Mouse (Mus musculus) right cerebral cortex, postnatal 10 days (tissue): ENCODE results near the gene Brip1.
"Not testable (repeated sequence)": the region's sequence is repeated elsewhere in the genome, so short reads cannot be mapped to it uniquely, and the experiment has no call there.

Source experiments
- DNase-seq, 2 experiments: peaks; one replicate each; pipeline ENCODE4 v3.0.0; 2021; ENCODE audit warnings: low spot score in 2 of 2

Brip1 gene

DNA sequence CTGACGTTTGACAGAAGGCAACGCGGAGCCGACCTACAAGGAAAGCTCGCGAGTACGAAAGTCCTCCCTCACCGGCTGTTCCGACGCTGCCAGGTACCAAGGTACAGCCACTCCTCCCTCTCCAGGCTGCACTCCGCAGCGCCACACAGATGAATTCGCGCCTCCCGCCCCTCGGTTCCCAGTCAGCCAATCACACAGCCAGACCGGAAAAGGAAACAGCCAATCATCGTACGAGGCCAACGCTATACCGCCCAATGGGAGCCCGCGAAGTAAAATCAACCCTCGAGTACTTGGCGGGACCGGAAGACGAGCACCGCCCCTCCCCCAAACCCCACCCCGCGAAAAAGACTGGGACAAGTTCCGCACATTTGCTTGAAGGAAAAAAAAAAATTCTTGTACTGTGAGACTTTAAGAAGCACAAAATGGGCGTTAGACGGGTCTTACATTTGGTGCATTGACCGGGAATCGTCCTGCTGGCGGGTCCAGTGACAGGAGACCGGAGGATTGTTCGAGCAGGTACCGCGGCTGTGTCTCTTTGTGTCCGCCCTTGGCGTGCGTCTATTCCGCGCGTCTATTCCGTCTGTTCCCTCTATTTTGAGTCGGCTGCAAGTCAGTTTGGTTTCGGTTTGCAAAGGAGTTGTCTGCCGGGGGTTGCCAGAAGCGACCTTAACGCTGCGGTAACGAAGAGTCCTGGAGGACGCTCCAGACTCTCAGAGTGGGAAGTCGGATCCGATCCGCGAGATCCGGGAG, at the start of gene Brip1:
Brip1 (minus strand) TSS at position 157 of the 750 bp plus-strand sequence.
- DNase-seq = peak; percentile 95

- no peak for DNase-seq
Observed at GRCm38 (mm10) chr11:86232446-86232845, 31.5 kb upstream of the Brip1 start.

DNA sequence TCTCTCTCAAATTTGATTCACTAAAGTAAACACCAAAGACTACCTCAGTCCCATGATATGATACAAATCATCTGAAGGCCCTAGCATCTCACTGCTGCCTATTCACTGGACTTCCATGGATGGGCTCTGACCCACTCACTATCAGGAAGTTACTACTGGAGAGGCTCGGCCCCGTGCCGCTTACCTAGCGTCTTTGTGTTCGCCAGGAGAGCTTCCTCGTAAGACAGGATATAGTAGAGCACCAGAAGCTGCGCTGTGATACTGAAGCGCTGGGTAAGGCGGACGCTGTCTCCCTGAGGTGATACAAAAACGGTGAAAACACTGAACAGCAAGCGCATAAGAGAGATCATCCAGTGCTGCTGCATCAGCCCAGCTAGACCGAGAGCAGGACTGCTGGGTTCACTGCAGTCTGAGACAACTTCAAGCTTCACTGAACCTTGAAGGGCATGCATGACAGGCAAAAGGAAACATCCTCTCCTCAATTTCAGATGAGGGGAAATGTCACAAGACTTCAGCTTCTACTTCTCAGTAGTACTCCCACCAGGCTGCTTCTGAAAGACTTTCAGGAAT, 30.9 kb upstream of the Brip1 start:
- no peak for DNase-seq

DNA sequence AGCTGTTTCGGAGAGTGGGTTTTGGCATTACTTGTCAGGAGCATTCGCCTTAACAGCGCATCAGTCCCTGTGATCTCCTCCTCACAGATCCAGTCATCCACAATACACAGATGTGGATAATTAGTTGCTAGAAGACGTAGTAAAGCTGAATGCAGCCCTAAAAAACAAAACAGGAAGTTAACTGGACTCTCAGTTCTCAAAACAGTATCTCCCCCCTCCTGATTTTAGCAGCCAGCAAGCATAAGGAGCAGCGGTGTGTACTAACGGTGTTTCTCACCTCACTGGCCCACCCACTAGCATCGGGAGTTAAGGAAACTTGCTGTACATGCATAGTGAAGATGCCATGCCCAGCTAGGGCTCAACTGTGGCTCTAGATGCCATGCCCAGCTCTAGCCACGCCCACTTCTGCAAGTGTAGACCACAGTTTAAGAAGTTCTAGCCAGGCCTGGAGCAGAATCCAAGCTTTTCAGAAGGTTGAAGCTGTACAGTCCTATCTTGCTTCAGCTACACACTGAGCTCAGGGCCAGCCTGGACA, 25.7 kb upstream of the Brip1 start:
- DNase-seq = no peak

DNA sequence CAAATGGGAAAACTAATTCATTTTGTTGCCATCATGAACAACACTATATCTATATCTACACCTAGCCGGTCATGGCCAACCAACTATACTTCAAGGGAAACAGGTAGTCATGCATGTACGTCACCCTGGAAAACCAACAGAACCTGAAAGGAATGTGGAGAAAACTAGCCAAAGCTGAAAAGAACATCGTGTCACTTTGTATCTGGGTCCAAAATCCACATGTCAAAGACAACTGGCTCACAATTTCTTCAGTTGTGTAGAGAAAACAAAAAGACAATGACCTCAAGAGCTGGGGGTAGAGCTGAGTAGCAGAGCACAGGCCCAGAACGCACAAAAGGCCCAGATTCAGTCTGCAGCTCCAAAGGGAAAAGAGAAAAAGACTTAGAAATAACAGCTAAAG, 24.8 kb upstream of the Brip1 start:
- no peak for DNase-seq

DNA sequence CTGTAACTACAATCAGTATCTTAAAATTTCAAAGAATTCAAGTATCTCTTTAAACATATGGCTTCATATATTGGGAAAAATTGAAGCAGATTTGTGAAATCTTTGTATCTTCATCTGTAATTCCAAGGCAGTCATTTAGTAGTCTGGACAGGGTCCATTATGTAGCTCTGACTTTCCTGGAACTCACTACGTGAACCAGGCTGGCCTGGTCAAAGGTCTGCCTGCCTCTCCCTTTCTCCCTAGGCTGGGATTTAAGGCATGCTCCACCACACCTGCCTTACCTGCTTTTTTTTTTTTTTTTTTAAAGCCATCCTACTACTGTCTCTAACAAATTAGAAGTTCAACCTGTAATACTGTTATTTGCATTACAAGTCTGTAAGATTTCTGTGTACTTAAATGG, 10.8 kb upstream of the Brip1 start:
- DNase-seq = no peak

- DNase-seq = no peak
Observed at GRCm38 (mm10) chr11:86209123-86209522, 8.1 kb upstream of the Brip1 start.

- no peak for DNase-seq
Observed at GRCm38 (mm10) chr11:86205876-86206275, 4.9 kb upstream of the Brip1 start.

DNA sequence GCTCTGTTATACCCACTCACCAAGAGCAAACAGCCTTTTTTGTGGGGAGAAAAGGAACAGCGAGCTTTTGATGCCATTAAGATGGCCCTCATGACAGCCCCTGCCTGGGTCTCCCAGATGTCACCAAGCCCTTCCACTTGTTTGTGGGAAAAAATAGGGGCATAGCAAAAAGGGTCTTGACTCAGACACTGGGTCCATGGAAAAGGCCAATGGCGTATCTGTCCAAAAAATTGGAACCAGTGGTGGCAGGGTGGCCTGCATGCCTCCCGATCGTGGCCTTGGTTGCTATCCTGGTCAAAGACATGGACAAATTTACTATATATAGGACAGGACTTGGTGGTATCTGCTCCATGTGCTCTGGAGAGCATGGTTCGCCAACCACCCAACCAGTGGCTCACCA, 4.0 kb upstream of the Brip1 start:
- no peak for DNase-seq

DNA sequence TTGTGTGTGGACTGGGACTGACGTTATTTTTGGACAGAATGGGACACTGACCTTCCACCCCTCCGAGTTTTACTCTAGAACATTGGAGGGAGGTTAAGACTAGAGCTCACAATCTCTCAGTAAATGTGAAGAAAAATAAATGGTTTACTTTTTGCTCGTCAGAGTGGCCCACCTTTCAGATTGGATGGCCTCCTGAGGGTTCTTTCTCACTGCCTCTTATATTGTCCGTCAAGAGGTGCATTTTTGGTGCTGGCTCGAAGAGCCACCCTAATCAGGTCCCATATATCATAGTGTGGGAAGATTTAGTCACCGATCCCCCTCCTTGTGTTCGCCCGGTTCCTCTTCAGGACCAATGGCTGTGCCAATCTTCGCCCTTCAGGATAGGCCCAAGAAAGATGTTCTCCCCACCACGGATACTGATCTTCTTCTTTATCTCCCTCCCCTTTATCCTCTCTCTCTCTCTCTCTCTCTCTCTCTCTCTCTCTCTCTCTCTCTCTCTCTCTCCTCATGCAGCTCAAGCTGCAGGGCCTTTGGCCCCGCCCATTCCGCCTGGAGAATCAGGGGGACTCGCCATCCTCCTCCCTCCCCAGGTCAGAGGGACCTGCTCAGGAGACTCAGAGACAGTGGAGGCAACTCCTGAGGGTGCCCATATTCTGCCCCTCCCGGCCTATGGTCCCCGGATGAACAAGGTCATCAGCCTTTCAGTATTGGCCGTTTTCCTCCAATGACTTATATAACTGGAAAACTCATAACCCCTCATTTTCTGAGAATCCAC, 1.1 kb upstream of the Brip1 start:
- no peak for DNase-seq

GRCm38 (mm10) chr11:86200460-86201021, 452 bp downstream of the Brip1 start:
- no peak for DNase-seq

GRCm38 (mm10) chr11:86199733-86200132, 1.3 kb downstream of the Brip1 start:
- no peak for DNase-seq

DNA sequence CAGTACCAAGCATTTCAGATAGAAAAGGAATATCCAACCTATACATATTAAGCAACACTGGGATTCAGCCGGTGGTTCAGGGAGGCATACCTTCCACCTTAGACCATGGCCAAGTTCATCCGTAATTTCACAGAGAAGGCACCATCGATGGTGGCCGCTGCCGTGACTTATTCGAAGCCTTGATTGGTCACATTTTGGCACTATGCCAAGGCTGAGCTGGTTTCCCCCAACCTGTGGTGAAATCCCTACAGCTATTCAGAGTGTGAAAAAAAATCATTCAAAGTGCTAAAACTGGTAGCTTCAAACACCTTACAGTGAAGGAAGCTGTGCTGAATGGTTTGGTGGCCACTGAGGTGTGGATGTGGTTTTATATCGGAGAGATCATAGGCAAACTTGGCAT, 15.8 kb downstream of the Brip1 start:
- not testable (repeated sequence) for DNase-seq

- DNase-seq = no peak
Observed at GRCm38 (mm10) chr11:86175833-86176232, 25.2 kb downstream of the Brip1 start.

- peak; percentile 46 to 69 for DNase-seq
Observed at GRCm38 (mm10) chr11:86174173-86174572, 26.8 kb downstream of the Brip1 start.

DNA sequence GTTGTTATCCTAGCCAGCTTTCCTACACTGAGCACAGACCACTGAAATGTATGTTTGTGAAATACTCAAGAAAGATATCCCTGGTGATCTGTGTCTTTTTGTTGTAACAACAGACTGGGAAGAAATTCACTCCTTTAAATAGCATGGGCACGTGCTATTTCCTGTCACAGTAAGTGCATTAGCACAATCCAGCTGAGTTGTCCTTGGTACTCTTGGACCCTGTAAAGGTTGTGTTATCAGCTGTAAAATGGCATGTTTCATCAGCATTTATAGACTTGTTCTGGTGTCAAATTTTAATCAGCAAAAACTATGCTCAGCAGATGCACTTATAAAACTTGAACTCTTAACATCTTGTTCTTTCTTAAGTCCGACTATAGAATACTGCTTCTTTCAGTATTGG, 30.2 kb downstream of the Brip1 start:
- DNase-seq = no peak

GRCm38 (mm10) chr11:86160251-86160650, 40.7 kb downstream of the Brip1 start:
- no peak for DNase-seq

DNA sequence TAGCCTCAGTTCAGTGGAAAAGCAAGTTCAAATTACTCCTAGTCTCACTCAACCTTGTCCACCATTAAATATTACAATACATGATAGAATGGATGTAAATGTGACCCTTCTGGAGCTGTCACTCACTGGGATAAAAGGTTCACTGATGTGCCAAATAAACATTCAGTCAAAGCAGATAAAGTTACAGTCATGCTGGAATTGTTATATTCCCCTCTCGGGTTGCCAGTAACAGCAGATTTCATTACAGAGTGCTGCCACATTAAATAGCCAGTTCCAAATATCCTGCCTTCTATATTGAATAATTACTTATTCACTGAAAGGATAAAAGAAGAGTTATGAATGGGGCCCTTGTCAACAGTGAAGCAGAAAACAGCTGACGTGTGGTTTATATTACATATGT, 42.0 kb downstream of the Brip1 start:
- no peak for DNase-seq

DNA sequence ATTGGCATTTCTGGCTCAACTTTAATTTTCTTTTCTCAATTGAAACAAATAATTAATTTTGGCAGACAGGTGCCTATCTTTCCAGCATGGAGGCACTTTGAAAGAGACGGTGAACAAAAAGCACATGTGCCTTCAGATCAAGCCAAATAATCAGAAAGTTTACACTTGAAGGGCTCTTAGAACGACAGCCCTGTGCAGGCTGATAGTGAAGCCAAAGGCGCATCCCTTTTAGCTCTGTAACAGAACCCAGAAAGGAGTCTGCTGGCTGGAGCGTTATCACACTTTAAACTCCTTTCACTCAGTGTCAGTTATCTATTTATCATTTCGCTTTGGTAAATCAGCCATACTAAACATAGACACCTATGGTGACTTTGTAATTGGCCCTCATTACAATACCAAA, 45.4 kb downstream of the Brip1 start:
- no peak for DNase-seq

GRCm38 (mm10) chr11:86131324-86131723, 69.7 kb downstream of the Brip1 start:
- DNase-seq = no peak

DNA sequence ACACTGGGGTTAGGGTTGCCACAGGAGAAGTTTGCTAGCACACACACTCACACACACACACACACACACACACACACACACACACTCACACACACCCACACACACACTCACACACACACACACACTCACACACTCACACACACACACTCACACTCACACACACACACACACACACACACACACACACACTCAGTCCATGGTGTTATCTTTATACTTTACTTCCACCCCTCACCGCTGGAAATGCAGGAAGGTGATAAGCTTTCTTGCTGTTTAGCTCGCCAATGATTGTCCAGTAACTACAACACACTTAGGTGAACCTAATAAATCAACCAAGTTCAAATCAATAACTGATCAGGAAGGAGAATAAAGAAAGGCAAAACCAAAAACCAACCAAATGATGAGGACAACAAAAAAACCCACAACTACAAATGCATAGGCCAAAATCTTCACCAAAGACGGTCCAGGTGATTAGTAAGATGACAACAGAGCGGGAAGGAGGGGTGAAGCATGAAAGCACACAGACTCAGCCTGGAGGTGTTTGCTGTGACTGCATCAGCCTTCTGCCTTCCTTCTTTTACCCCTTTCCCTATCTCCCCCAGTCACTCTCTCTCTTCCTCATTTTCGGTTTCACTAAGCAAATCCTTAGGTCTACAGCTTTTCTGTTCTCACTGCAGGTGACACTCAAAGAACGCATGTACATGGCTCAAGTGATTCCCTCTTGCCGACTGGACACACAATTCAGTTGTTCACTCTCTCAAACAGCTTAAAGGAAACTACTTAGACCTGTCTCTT, 83.7 kb downstream of the Brip1 start:
- no peak for DNase-seq
